Mouse (Mus musculus) splenic B cell, adult 2 months (primary cell): ENCODE measurements around the gene Tbc1d4.
A peak's percentile ranks its signal among the peaks of the same experiment; 100 is the strongest.

Experiments used
- DNase-seq: peaks from one replicate; pipeline ENCODE4 v3.0.0-alpha.2; 2011; ENCODE audit warnings: low read depth, low spot score
- H3K27me3 ChIP-seq: 2 replicates; pipeline ENCODE4 v1.6.1; 2012; ENCODE audit warnings: mild to moderate bottlenecking, low read length, moderate library complexity, mixed read lengths; ENCODE audit not compliant: control insufficient read depth, poor library complexity, insufficient read depth, severe bottlenecking
- H3K36me3 ChIP-seq: 2 replicates; pipeline ENCODE4 v1.6.1; 2012; ENCODE audit warnings: mild to moderate bottlenecking, low read length, moderate library complexity, mixed read lengths; ENCODE audit not compliant: control insufficient read depth, poor library complexity, insufficient read depth, severe bottlenecking

The Tbc1d4 gene

GRCm38 (mm10) chr14:101529194-101529593 is 79.8 kb downstream of the Tbc1d4 start:
- no peak for DNase-seq
- no peaks in the 10 kb centered on the region for H3K27me3 ChIP-seq
- no peaks in the 10 kb centered on the region for H3K36me3 ChIP-seq

GRCm38 (mm10) chr14:101527420-101527996 is 81.5 kb downstream of the Tbc1d4 start:
- Histone ChIP-seq H3K36me3 (no peaks in the 10 kb centered on the region), H3K27me3 (no peaks in the 10 kb centered on the region)
- no peak for DNase-seq

GRCm38 (mm10) chr14:101526478-101526877 is 82.5 kb downstream of the Tbc1d4 start:
- no peaks in the 10 kb centered on the region for H3K27me3 ChIP-seq
- no peaks in the 10 kb centered on the region for H3K36me3 ChIP-seq
- no peak for DNase-seq

GRCm38 (mm10) chr14:101519964-101520363 is 89.0 kb downstream of the Tbc1d4 start:
- no peaks in the 10 kb centered on the region for H3K36me3 ChIP-seq
- no peak for DNase-seq
- H3K27me3 ChIP-seq, result no peaks in the 10 kb centered on the region

GRCm38 (mm10) chr14:101518259-101518658 is 90.7 kb downstream of the Tbc1d4 start:
- Histone ChIP-seq H3K27me3 (no peaks in the 10 kb centered on the region), H3K36me3 (no peaks in the 10 kb centered on the region)
- no peak for DNase-seq

GRCm38 (mm10) chr14:101517801-101518200 is 91.2 kb downstream of the Tbc1d4 start:
- DNase-seq, result no peak
- no peaks in the 10 kb centered on the region for H3K36me3 ChIP-seq

GRCm38 (mm10) chr14:101517341-101517740 is 91.7 kb downstream of the Tbc1d4 start:
- no peaks in the 10 kb centered on the region for H3K27me3 ChIP-seq
- DNase-seq, result peak; percentile 58
- H3K36me3 ChIP-seq, result no peaks in the 10 kb centered on the region

More at GRCm38 (mm10) chr14:101517801-101518200, 91.2 kb downstream of the Tbc1d4 start:
- H3K27me3 ChIP-seq, result no peaks in the 10 kb centered on the region

GRCm38 (mm10) chr14:101516864-101517263 is 92.1 kb downstream of the Tbc1d4 start:
- H3K27me3 ChIP-seq, result no peaks in the 10 kb centered on the region

GRCm38 (mm10) chr14:101516031-101516430 is 93.0 kb downstream of the Tbc1d4 start:
- H3K36me3 ChIP-seq, result no peaks in the 10 kb centered on the region
- no peaks in the 10 kb centered on the region for H3K27me3 ChIP-seq
- no peak for DNase-seq

More at GRCm38 (mm10) chr14:101516864-101517263, 92.1 kb downstream of the Tbc1d4 start:
- no peaks in the 10 kb centered on the region for H3K36me3 ChIP-seq
- no peak for DNase-seq

- Histone ChIP-seq H3K36me3 (no peaks in the 10 kb centered on the region), H3K27me3 (no peaks in the 10 kb centered on the region)
- no peak for DNase-seq
Observed at GRCm38 (mm10) chr14:101515271-101515670, 93.7 kb downstream of the Tbc1d4 start.

GRCm38 (mm10) chr14:101514557-101514971 is 94.4 kb downstream of the Tbc1d4 start:
- no peaks in the 10 kb centered on the region for H3K27me3 ChIP-seq
- DNase-seq, result no peak
- no peaks in the 10 kb centered on the region for H3K36me3 ChIP-seq

GRCm38 (mm10) chr14:101513163-101513562 is 95.8 kb downstream of the Tbc1d4 start:
- no peak for DNase-seq
- Histone ChIP-seq H3K27me3 (no peaks in the 10 kb centered on the region), H3K36me3 (no peaks in the 10 kb centered on the region)

GRCm38 (mm10) chr14:101511410-101511809 is 97.6 kb downstream of the Tbc1d4 start:
- Histone ChIP-seq H3K36me3 (no peaks in the 10 kb centered on the region), H3K27me3 (no peaks in the 10 kb centered on the region)
- no peak for DNase-seq

- H3K36me3 ChIP-seq, result no peaks in the 10 kb centered on the region
- no peak for DNase-seq
- H3K27me3 ChIP-seq, result no peaks in the 10 kb centered on the region
Observed at GRCm38 (mm10) chr14:101510540-101511313, 98.3 kb downstream of the Tbc1d4 start.

GRCm38 (mm10) chr14:101509759-101510158 is 99.2 kb downstream of the Tbc1d4 start:
- no peaks in the 10 kb centered on the region for H3K36me3 ChIP-seq
- no peak for DNase-seq
- H3K27me3 ChIP-seq, result no peaks in the 10 kb centered on the region
